Mouse (Mus musculus) c-Kit-positive CD71-positive TER-119-negative erythroid progenitor cells, embryonic 14.5 days (primary cell): ENCODE results near the gene Six5.
A peak's percentile ranks its signal among the peaks of the same experiment; 100 is the strongest.

ENCODE experiments used
- DNase-seq: peaks from one replicate; pipeline ENCODE4 v3.0.0-alpha.2; 2013; ENCODE audit warnings: low read depth

The Six5 gene

GRCm38 (mm10) chr7:19075723-19076585 lies 18.4 kb upstream of the Six5 start, which contains the start of gene Dmwd:
TSS of gene Dmwd (plus strand) at chr7:19076227.
- DNase-seq: peak; percentile 94

- DNase-seq: no peak
Measured at GRCm38 (mm10) chr7:19076586-19076991, 17.8 kb upstream of the Six5 start.

- no peak for DNase-seq
Measured at GRCm38 (mm10) chr7:19077761-19078160, 16.6 kb upstream of the Six5 start.

GRCm38 (mm10) chr7:19078732-19079131 lies 15.7 kb upstream of the Six5 start:
- DNase-seq: no peak

GRCm38 (mm10) chr7:19080451-19080950 lies 13.9 kb upstream of the Six5 start:
- DNase-seq: no peak

- DNase-seq: no peak
Measured at GRCm38 (mm10) chr7:19082171-19082570, 12.2 kb upstream of the Six5 start.

GRCm38 (mm10) chr7:19083096-19083495 lies 11.3 kb upstream of the Six5 start:
- no peak for DNase-seq

- DNase-seq: no peak
Measured at GRCm38 (mm10) chr7:19083701-19084100, 10.7 kb upstream of the Six5 start, which contains the start of gene Dmpk. TSS of gene Dmpk (plus strand) at chr7:19083849.

GRCm38 (mm10) chr7:19084277-19084771 lies 10.1 kb upstream of the Six5 start:
- no peak for DNase-seq

- no peak for DNase-seq
Measured at GRCm38 (mm10) chr7:19084921-19085473, 9.4 kb upstream of the Six5 start.

GRCm38 (mm10) chr7:19085495-19085894 lies 8.9 kb upstream of the Six5 start:
- no peak for DNase-seq

- peak; percentile 76 for DNase-seq
Measured at GRCm38 (mm10) chr7:19086042-19086441, 8.4 kb upstream of the Six5 start.

- DNase-seq: no peak
Measured at GRCm38 (mm10) chr7:19086760-19087159, 7.6 kb upstream of the Six5 start.

- no peak for DNase-seq
Measured at GRCm38 (mm10) chr7:19088813-19089212, 5.6 kb upstream of the Six5 start.

GRCm38 (mm10) chr7:19091913-19092312 lies 2.5 kb upstream of the Six5 start:
- DNase-seq: no peak

GRCm38 (mm10) chr7:19092381-19093173 lies 1.8 kb upstream of the Six5 start:
- no peak for DNase-seq

GRCm38 (mm10) chr7:19093174-19093521 lies 1.2 kb upstream of the Six5 start:
- DNase-seq: peak; percentile 75

- DNase-seq: peak; percentile 94
Measured at GRCm38 (mm10) chr7:19093537-19094385, 633 bp upstream of the Six5 start.

- no peak for DNase-seq
Measured at GRCm38 (mm10) chr7:19094826-19095750, 694 bp downstream of the Six5 start.

GRCm38 (mm10) chr7:19095751-19096110 lies 1.3 kb downstream of the Six5 start:
- DNase-seq: no peak
